Mouse (Mus musculus): Measurements from ENCODE around the gene Mcpt1. TPM values are rescaled to one million over a fixed set of nuclear protein-coding genes. Genes with fewer than 3 reads are reported as not detected.
"Not testable (repeated sequence)": the region's sequence is repeated elsewhere in the genome, so short reads cannot be mapped to it uniquely, and the experiment has no call there.

Mcpt1 gene
- not detected in 2 replicates for polyA plus RNA-seq (2012; rRNA removed)

GRCm38 (mm10) chr14:56017671-56018070 is at the start of gene Mcpt1:
Gene Mcpt1 (plus strand): TSS chr14:56017971.
- H3K27ac ChIP-seq (ENCODE audit: insufficient read depth, low read length); H3K4me3 ChIP-seq (ENCODE audit: insufficient read depth, low read length); H3K4me1 ChIP-seq (ENCODE audit: control insufficient read depth, insufficient read depth, low read length): not testable (repeated sequence)

- H3K4me1 ChIP-seq (ENCODE audit: control insufficient read depth, insufficient read depth, low read length); H3K4me3 ChIP-seq (ENCODE audit: insufficient read depth, low read length); H3K27ac ChIP-seq (ENCODE audit: insufficient read depth, low read length): not testable (repeated sequence)
Observed at GRCm38 (mm10) chr14:55987464-55987863, 30.3 kb upstream of the Mcpt1 start.

GRCm38 (mm10) chr14:56013147-56013546 is 4.6 kb upstream of the Mcpt1 start:
- H3K4me3 ChIP-seq (ENCODE audit: insufficient read depth, low read length), result no peak overlapping the region
- TF ChIP-seq POLR2A (IDR thresholded peaks at IDR 0.05; ENCODE audit: extremely low read depth, insufficient read depth, low read length) (no peak), CTCF (IDR thresholded peaks at IDR 0.05; ENCODE audit: extremely low read depth, insufficient read depth, low read length) (no peak)
- H3K4me1 ChIP-seq (ENCODE audit: control insufficient read depth, insufficient read depth, low read length), result no peaks in the 10 kb centered on the region
- H3K27ac ChIP-seq (ENCODE audit: insufficient read depth, low read length), result no peak overlapping the region

GRCm38 (mm10) chr14:56013924-56014323 is 3.8 kb upstream of the Mcpt1 start:
- H3K4me3 ChIP-seq (ENCODE audit: insufficient read depth, low read length), result no peak overlapping the region
- H3K4me1 ChIP-seq (ENCODE audit: control insufficient read depth, insufficient read depth, low read length), result no peaks in the 10 kb centered on the region
- no peak overlapping the region for H3K27ac ChIP-seq (ENCODE audit: insufficient read depth, low read length)
- no peak for TF ChIP-seq POLR2A (IDR thresholded peaks at IDR 0.05; ENCODE audit: extremely low read depth, insufficient read depth, low read length)
- no peak for TF ChIP-seq CTCF (IDR thresholded peaks at IDR 0.05; ENCODE audit: extremely low read depth, insufficient read depth, low read length)

- Histone ChIP-seq H3K4me3 (ENCODE audit: insufficient read depth, low read length) (no peak overlapping the region), H3K27ac (ENCODE audit: insufficient read depth, low read length) (no peak overlapping the region), H3K4me1 (ENCODE audit: control insufficient read depth, insufficient read depth, low read length) (no peaks in the 10 kb centered on the region)
- TF ChIP-seq POLR2A (IDR thresholded peaks at IDR 0.05; ENCODE audit: extremely low read depth, insufficient read depth, low read length), result no peak
- no peak for TF ChIP-seq CTCF (IDR thresholded peaks at IDR 0.05; ENCODE audit: extremely low read depth, insufficient read depth, low read length)
Observed at GRCm38 (mm10) chr14:56019446-56019845, 1.7 kb downstream of the Mcpt1 start.

- H3K4me1 ChIP-seq (ENCODE audit: control insufficient read depth, insufficient read depth, low read length); H3K4me3 ChIP-seq (ENCODE audit: insufficient read depth, low read length); H3K27ac ChIP-seq (ENCODE audit: insufficient read depth, low read length): not testable (repeated sequence)
Observed at GRCm38 (mm10) chr14:56021305-56021704, 3.5 kb downstream of the Mcpt1 start.

- not testable (repeated sequence) for H3K4me3 ChIP-seq (ENCODE audit: insufficient read depth, low read length); H3K27ac ChIP-seq (ENCODE audit: insufficient read depth, low read length); H3K4me1 ChIP-seq (ENCODE audit: control insufficient read depth, insufficient read depth, low read length)
Observed at GRCm38 (mm10) chr14:56030395-56030794, 12.6 kb downstream of the Mcpt1 start, which contains the start of gene Mcpt9. Gene Mcpt9 (minus strand): TSS chr14:56030495.

- no peak overlapping the region for H3K27ac ChIP-seq (ENCODE audit: insufficient read depth, low read length)
- H3K4me1 ChIP-seq (ENCODE audit: control insufficient read depth, insufficient read depth, low read length), result no peaks in the 10 kb centered on the region
- TF ChIP-seq CTCF (IDR thresholded peaks at IDR 0.05; ENCODE audit: extremely low read depth, insufficient read depth, low read length) (no peak), POLR2A (IDR thresholded peaks at IDR 0.05; ENCODE audit: extremely low read depth, insufficient read depth, low read length) (no peak)
- H3K4me3 ChIP-seq (ENCODE audit: insufficient read depth, low read length), result no peak overlapping the region
Observed at GRCm38 (mm10) chr14:56034433-56034832, 16.7 kb downstream of the Mcpt1 start.

GRCm38 (mm10) chr14:56041792-56042191 is 24.0 kb downstream of the Mcpt1 start, which contains the start of gene Mcpt2:
Gene Mcpt2 (plus strand): TSS chr14:56042041.
- H3K4me1 ChIP-seq (ENCODE audit: control insufficient read depth, insufficient read depth, low read length); H3K4me3 ChIP-seq (ENCODE audit: insufficient read depth, low read length); H3K27ac ChIP-seq (ENCODE audit: insufficient read depth, low read length): not testable (repeated sequence)

GRCm38 (mm10) chr14:56055408-56055807 is 37.6 kb downstream of the Mcpt1 start:
- Histone ChIP-seq H3K27ac (ENCODE audit: insufficient read depth, low read length) (no peak overlapping the region), H3K4me3 (ENCODE audit: insufficient read depth, low read length) (no peak overlapping the region), H3K4me1 (ENCODE audit: control insufficient read depth, insufficient read depth, low read length) (no peaks in the 10 kb centered on the region)
- TF ChIP-seq CTCF (IDR thresholded peaks at IDR 0.05; ENCODE audit: extremely low read depth, insufficient read depth, low read length) (no peak), POLR2A (IDR thresholded peaks at IDR 0.05; ENCODE audit: extremely low read depth, insufficient read depth, low read length) (no peak)

GRCm38 (mm10) chr14:56057722-56058121 is 40.0 kb downstream of the Mcpt1 start:
- Histone ChIP-seq H3K27ac (ENCODE audit: insufficient read depth, low read length) (no peak overlapping the region), H3K4me3 (ENCODE audit: insufficient read depth, low read length) (no peak overlapping the region), H3K4me1 (ENCODE audit: control insufficient read depth, insufficient read depth, low read length) (no peaks in the 10 kb centered on the region)
- TF ChIP-seq CTCF (IDR thresholded peaks at IDR 0.05; ENCODE audit: extremely low read depth, insufficient read depth, low read length) (no peak), POLR2A (IDR thresholded peaks at IDR 0.05; ENCODE audit: extremely low read depth, insufficient read depth, low read length) (no peak)

- H3K27ac ChIP-seq (ENCODE audit: insufficient read depth, low read length); H3K4me1 ChIP-seq (ENCODE audit: control insufficient read depth, insufficient read depth, low read length); H3K4me3 ChIP-seq (ENCODE audit: insufficient read depth, low read length): not testable (repeated sequence)
Observed at GRCm38 (mm10) chr14:56062213-56062612, 44.4 kb downstream of the Mcpt1 start, which contains the start of gene Mcpt4. Gene Mcpt4 (minus strand): TSS chr14:56062313.

Other genes with a start within 250 kb of the Mcpt1 start
- 3.4 and 4.4 TPM in 2 replicates for gene Adcy4, start 233.9 kb upstream of the Mcpt1 start, polyA plus RNA-seq (2012; rRNA removed)
- gene Ripk3, start 229.1 kb upstream of the Mcpt1 start, polyA plus RNA-seq (2012; rRNA removed), result 0.66 and 1.0 TPM in 2 replicates
- 1.8 and 2.0 TPM in 2 replicates for gene Nfatc4, start 194.8 kb upstream of the Mcpt1 start, polyA plus RNA-seq (2012; rRNA removed)
- gene Nynrin, start 164.0 kb upstream of the Mcpt1 start, polyA plus RNA-seq (2012; rRNA removed), result 2.6 and 2.8 TPM in 2 replicates
- gene Cbln3, start 133.6 kb upstream of the Mcpt1 start, polyA plus RNA-seq (2012; rRNA removed), result 0.42 and 0.68 TPM in 2 replicates
- gene Khnyn, start 133.0 kb upstream of the Mcpt1 start, polyA plus RNA-seq (2012; rRNA removed), result 11.4 TPM in 2 replicates
- 147 and 150 TPM in 2 replicates for gene Sdr39u1, start 117.7 kb upstream of the Mcpt1 start, polyA plus RNA-seq (2012; rRNA removed)
- gene Cma1, start 73.3 kb upstream of the Mcpt1 start, polyA plus RNA-seq (2012; rRNA removed), result 0.13 and 0.25 TPM in 2 replicates
- gene Cma2, start 67.0 kb upstream of the Mcpt1 start, polyA plus RNA-seq (2012; rRNA removed), result not detected in 2 replicates
- not detected in 2 replicates for gene Mcpt9, start 12.5 kb downstream of the Mcpt1 start, polyA plus RNA-seq (2012; rRNA removed)
- not detected in 2 replicates for gene Mcpt2, start 24.1 kb downstream of the Mcpt1 start, polyA plus RNA-seq (2012; rRNA removed)
- 0.47 TPM in 1 of 2 replicates, not detected in the other for gene Mcpt4, start 44.3 kb downstream of the Mcpt1 start, polyA plus RNA-seq (2012; rRNA removed)
- gene Mcpt8, start 67.3 kb downstream of the Mcpt1 start, polyA plus RNA-seq (2012; rRNA removed), result not detected in 2 replicates
- gene Ctsg, start 84.6 kb downstream of the Mcpt1 start, polyA plus RNA-seq (2012; rRNA removed), result not detected in 2 replicates
- gene Gzme, start 102.7 kb downstream of the Mcpt1 start, polyA plus RNA-seq (2012; rRNA removed), result not detected in 2 replicates
- not detected in 2 replicates for gene Gzmd, start 114.6 kb downstream of the Mcpt1 start, polyA plus RNA-seq (2012; rRNA removed)
- gene Gzmg, start 141.6 kb downstream of the Mcpt1 start, polyA plus RNA-seq (2012; rRNA removed), result not detected in 2 replicates
- gene Gzmn, start 156.6 kb downstream of the Mcpt1 start, polyA plus RNA-seq (2012; rRNA removed), result not detected in 2 replicates
- not detected in 2 replicates for gene Gzmf, start 193.4 kb downstream of the Mcpt1 start, polyA plus RNA-seq (2012; rRNA removed)
- not detected in 2 replicates for gene Gzmc, start 216.7 kb downstream of the Mcpt1 start, polyA plus RNA-seq (2012; rRNA removed)
- 0.13 TPM in 1 of 2 replicates, not detected in the other for gene Gzmb, start 244.3 kb downstream of the Mcpt1 start, polyA plus RNA-seq (2012; rRNA removed)